Mouse (Mus musculus): Measurements from ENCODE around the gene Baiap2l1.

DNA sequence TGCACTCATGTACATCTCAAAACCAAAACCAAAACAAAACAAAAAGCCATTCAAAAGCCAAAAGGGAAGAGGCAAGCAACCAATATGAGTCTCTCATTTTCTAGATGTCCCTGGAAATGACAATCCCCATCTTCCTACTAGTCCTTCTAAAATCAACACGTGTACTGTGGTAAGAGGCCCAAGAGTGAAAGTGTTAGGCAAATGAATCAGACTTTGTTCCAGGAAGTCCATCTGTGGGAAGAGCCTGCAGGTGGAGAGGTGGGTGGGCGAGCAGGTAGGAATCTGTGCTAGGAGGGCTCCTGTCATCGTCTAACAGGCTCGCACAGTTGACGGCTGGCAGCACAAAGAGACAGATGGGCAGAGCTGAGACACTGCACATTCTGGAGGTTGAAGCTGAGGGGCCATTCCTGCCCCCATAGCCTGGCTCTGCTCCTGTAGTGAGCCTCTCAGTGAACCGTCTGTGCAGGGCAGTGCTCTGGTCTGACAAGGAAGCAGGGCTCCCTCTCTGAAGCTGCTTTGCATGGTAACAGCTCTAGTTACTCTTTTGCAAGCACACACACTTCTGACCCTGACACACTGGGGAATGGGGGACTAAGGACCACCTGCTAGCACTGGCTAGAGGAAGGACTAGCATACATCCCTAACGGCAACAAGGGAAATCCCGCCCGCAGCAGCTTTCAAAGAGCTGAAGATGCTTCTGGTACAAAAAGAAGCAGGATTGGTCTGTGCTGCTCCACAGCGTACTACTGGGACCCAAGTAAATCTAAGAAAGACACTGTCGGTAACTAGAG lies 75.2 kb downstream of the Baiap2l1 start:
- TF ChIP-seq CTCF (IDR thresholded peaks at IDR 0.05; ENCODE audit: low read depth), result no peak
- no peak for TF ChIP-seq EP300 (IDR thresholded peaks at IDR 0.05; ENCODE audit: low read depth)

Measured in heart, postnatal 0 days (tissue).